Mouse (Mus musculus) megakaryocyte, embryonic 14.5 days (primary cell): ENCODE results near the gene Frmd5.

Experiments used
- FLI1 ChIP-seq: IDR thresholded peaks from 2 replicates; pipeline ENCODE4 v1.6.1; 2012; ENCODE audit warnings: low read length, inconsistent platforms, mixed read lengths
- GATA1 ChIP-seq: IDR thresholded peaks from 3 replicates; pipeline ENCODE4 v1.6.1; 2012; ENCODE audit warnings: mixed read lengths, low read length, inconsistent platforms, borderline replicate concordance

DNA sequence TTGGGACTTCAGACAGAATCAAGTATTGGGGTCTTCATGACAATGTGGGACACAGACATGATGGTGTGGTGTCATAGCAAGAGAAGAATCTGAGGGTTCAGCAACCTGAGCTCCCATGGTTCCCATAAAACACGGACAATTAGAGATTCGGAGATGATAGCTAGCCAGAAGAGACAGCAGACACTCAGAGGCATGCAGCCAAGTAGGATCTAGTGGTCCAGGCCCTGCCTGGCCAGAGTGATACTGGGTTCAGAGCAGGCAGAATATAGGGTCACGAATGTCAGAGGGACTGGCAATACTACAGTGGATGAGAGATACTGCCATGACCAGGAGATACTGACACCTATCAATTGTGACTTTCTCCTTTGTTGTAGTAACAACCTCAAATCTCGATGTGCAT is 138.6 kb downstream of the Frmd5 start:
- TF ChIP-seq GATA1 (no peak), FLI1 (no peak)
